Mouse (Mus musculus): Measurements from ENCODE around the gene Gm21983. TPM values are rescaled to one million over a fixed set of nuclear protein-coding genes. Genes with fewer than 3 reads are reported as not detected.

The Gm21983 gene
- not detected in 2 replicates for total RNA-seq (2014; rRNA removed; ENCODE audit: low replicate concordance)
- 0.15 TPM in 1 of 2 replicates, not detected in the other for polyA plus RNA-seq (2015; fragmentation: Nextera tagmentation; extraction: Ambion mirVana)

DNA sequence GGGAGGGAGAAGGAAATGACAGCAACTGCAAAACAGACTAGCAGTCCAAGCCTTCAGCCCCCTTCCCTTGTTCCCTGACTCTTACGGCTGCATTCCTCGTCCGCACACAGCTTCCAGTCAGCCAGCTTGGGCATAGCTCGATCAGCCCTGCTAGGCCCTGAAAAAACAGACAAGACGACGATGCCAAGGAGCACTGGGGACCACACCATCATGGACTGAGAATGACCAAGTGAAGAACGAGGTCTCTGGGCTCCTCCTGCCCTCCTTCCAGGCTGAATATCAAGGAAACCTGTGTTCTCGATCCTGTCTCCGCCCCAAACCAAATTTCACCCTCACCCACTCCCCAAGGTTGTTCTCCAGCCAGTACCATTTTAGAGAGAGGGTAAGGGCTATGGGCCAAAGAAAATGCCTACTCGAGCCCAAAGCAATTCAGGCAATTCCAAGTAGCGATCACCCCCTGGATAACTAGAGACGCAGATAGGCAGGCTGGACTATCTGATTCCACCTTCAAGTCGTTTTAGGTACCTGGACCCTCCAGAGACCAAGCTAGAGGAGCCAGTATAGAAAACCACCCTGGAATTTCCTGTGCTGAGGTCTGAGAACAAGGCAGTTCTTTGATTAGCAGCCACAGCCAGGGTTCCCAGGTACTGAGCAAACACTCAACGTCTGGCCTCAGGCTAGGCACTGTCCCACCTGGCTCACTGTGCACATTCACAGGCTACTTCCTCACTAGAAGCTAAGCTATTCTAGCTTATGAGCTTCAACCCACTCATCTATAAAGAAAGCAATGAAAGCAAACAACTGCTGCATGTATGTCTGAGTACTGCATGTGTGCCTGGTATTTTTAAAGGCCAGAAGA is at the start of gene Gm21983, which contains the start of gene Mia:
Gene Gm21983 (minus strand): TSS at position 250 of the 859 bp plus-strand sequence.
Gene Mia (minus strand): TSS at position 321 of the 859 bp plus-strand sequence.
- H3K4me2 ChIP-seq (ENCODE audit: low read depth, low read length): no peak within 1 kb of the TSS
- H3K9ac ChIP-seq (replicated peaks; ENCODE audit: low read depth, low read length): no peak within 1 kb of the TSS
- DNase-seq (ENCODE audit: low spot score): no peak

GRCm38 (mm10) chr7:27228865-27229264 is 48.0 kb upstream of the Gm21983 start:
- 12% methylated on average over 6 of the region's 6 CpGs for WGBS
- ATAC-seq (ENCODE audit: insufficient read depth, low read depth) (no peak), DNase-seq (ENCODE audit: low spot score) (no peak)
- Histone ChIP-seq H3K4me1 (ENCODE audit: control insufficient read depth, insufficient read depth) (peaks cover 24% of the 10 kb centered on the region), H3K36me3 (replicated peaks; ENCODE audit: control insufficient read depth, insufficient read depth, low read length) (no peaks in the 10 kb centered on the region), H3K9ac (replicated peaks; ENCODE audit: low read depth, low read length) (peak overlapping the region; percentile 75), H3K4me3 (ENCODE audit: low read depth, low read length) (peak overlapping the region; percentile 73), H3K27ac (ENCODE audit: low read depth) (peak overlapping the region; percentile 84), H3K27me3 (ENCODE audit: control insufficient read depth, insufficient read depth, low read length) (no peaks in the 10 kb centered on the region), H3K4me2 (ENCODE audit: low read depth, low read length) (peak overlapping the region; percentile 79), H3K9me3 (replicated peaks; ENCODE audit: control insufficient read depth, low read length) (no peaks in the 10 kb centered on the region)
- TF ChIP-seq CTCF (IDR thresholded peaks at IDR 0.05; ENCODE audit: low read depth) (no peak), EP300 (IDR thresholded peaks at IDR 0.05; ENCODE audit: low read depth) (no peak)

More for the DNA sequence above, at the start of gene Gm21983, which contains the start of gene Mia:
- Histone ChIP-seq H3K4me3 (ENCODE audit: low read depth, low read length) (no peak within 1 kb of the TSS), H3K36me3 (replicated peaks; ENCODE audit: control insufficient read depth, insufficient read depth, low read length) (peaks cover 21% of the 10 kb centered on the region), H3K9me3 (replicated peaks; ENCODE audit: control insufficient read depth, low read length) (no peaks in the 10 kb centered on the region), H3K4me1 (ENCODE audit: control insufficient read depth, insufficient read depth) (peaks cover 12% of the 10 kb centered on the region), H3K27ac (ENCODE audit: low read depth) (no peak within 1 kb of the TSS), H3K27me3 (ENCODE audit: control insufficient read depth, insufficient read depth, low read length) (no peaks in the 10 kb centered on the region)
- TF ChIP-seq EP300 (IDR thresholded peaks at IDR 0.05; ENCODE audit: low read depth) (no peak), CTCF (IDR thresholded peaks at IDR 0.05; ENCODE audit: low read depth) (no peak)
- 64% methylated on average over 14 of the region's 14 CpGs for WGBS
- no peak for ATAC-seq (ENCODE audit: insufficient read depth, low read depth)

DNA sequence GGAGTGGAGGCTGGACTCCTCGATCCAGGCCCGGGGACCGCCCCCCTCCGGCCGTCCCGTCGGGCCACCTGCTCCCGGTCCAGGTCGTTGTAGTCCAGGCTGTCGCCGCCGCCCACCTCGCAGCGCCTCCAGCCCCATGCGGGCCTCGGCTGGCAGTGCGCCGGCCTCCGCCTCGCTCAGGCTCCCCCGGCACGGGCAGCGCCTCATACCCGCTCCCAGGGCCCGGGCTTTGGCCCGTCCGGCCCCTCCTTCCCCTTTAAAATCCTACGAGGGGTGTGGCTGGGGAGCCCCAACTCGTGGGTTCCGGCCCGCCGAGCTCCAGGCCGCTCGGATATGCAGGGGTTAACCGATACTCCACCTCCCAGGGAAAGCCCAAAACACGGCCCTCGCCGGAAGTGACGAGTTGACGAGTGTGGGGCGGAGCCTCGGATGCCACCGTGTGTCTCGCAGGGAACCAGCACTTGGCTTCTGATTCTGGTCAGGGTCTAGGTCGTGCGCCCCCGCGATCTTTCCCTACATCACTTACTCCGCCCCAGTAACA is 47.5 kb upstream of the Gm21983 start, which contains the start of gene Itpkc:
Gene Itpkc (minus strand): TSS at position 381 of the 541 bp plus-strand sequence.
- peak within 1 kb of the TSS; percentile 73 for H3K4me3 ChIP-seq (ENCODE audit: low read depth, low read length)
- under 1% methylated on average over 49 of the region's 49 CpGs for WGBS
- no peaks in the 10 kb centered on the region for H3K27me3 ChIP-seq (ENCODE audit: control insufficient read depth, insufficient read depth, low read length)
- DNase-seq (ENCODE audit: low spot score) (peak; percentile 93), ATAC-seq (ENCODE audit: insufficient read depth, low read depth) (peak; percentile 85)
- peaks cover 22% of the 10 kb centered on the region for H3K4me1 ChIP-seq (ENCODE audit: control insufficient read depth, insufficient read depth)
- H3K4me2 ChIP-seq (ENCODE audit: low read depth, low read length): peak within 1 kb of the TSS; percentile 79
- H3K27ac ChIP-seq (ENCODE audit: low read depth): peak within 1 kb of the TSS; percentile 84
- TF ChIP-seq CTCF (IDR thresholded peaks at IDR 0.05; ENCODE audit: low read depth): no peak; the same call in 1 of the 2 replicates
- no peak; the same call in 1 of the 2 replicates for TF ChIP-seq EP300 (IDR thresholded peaks at IDR 0.05; ENCODE audit: low read depth)
- no peaks in the 10 kb centered on the region for H3K9me3 ChIP-seq (replicated peaks; ENCODE audit: control insufficient read depth, low read length)
- peak within 1 kb of the TSS; percentile 75 for H3K9ac ChIP-seq (replicated peaks; ENCODE audit: low read depth, low read length)
- H3K36me3 ChIP-seq (replicated peaks; ENCODE audit: control insufficient read depth, insufficient read depth, low read length): no peaks in the 10 kb centered on the region

- no peak; the same call in 1 of the 2 replicates for ATAC-seq (ENCODE audit: insufficient read depth, low read depth)
- peak overlapping the region; percentile 79 for H3K4me2 ChIP-seq (ENCODE audit: low read depth, low read length)
- TF ChIP-seq EP300 (IDR thresholded peaks at IDR 0.05; ENCODE audit: low read depth): no peak
- no peak for TF ChIP-seq CTCF (IDR thresholded peaks at IDR 0.05; ENCODE audit: low read depth)
- peaks cover 20% of the 10 kb centered on the region for H3K4me1 ChIP-seq (ENCODE audit: control insufficient read depth, insufficient read depth)
- no peak for DNase-seq (ENCODE audit: low spot score)
- no peaks in the 10 kb centered on the region for H3K27me3 ChIP-seq (ENCODE audit: control insufficient read depth, insufficient read depth, low read length)
- H3K36me3 ChIP-seq (replicated peaks; ENCODE audit: control insufficient read depth, insufficient read depth, low read length): no peaks in the 10 kb centered on the region
- no peaks in the 10 kb centered on the region for H3K9me3 ChIP-seq (replicated peaks; ENCODE audit: control insufficient read depth, low read length)
- H3K9ac ChIP-seq (replicated peaks; ENCODE audit: low read depth, low read length): peak overlapping the region; percentile 75
- peak overlapping the region; percentile 84 for H3K27ac ChIP-seq (ENCODE audit: low read depth)
- WGBS: 2% methylated on average over 10 of the region's 10 CpGs
- H3K4me3 ChIP-seq (ENCODE audit: low read depth, low read length): peak overlapping the region; percentile 73
These were observed 46.8 kb upstream of the Gm21983 start for GRCm38 (mm10) chr7:27227676-27228075.

DNA sequence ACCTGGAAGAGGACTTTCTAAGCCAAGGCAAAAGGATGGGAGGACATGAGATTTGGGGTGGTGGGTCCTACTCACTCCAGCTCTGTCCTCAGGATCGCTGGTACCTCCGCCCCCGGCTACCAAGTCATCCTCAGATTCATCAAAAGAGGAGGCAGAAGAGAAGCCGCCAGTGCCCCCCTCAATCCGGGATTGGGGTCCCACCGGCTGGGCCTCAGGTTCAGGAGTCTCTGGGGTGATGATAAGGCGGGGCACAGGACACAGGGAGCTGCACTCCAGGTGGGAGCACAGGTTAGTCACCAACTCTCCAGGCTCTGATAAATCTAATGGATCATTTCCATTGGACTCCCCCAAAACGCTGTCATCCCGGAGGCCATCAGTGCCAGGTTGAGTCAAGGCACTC is 46.4 kb upstream of the Gm21983 start:
- DNase-seq (ENCODE audit: low spot score): no peak
- WGBS: 37% methylated on average over 9 of the region's 9 CpGs
- no peak overlapping the region for H3K27ac ChIP-seq (ENCODE audit: low read depth)
- H3K9me3 ChIP-seq (replicated peaks; ENCODE audit: control insufficient read depth, low read length): no peaks in the 10 kb centered on the region
- H3K27me3 ChIP-seq (ENCODE audit: control insufficient read depth, insufficient read depth, low read length): no peaks in the 10 kb centered on the region
- H3K9ac ChIP-seq (replicated peaks; ENCODE audit: low read depth, low read length): peak overlapping the region; percentile 75; the same call in 1 of the 2 replicates
- no peak for ATAC-seq (ENCODE audit: insufficient read depth, low read depth)
- H3K4me2 ChIP-seq (ENCODE audit: low read depth, low read length): peak overlapping the region; percentile 79
- H3K4me3 ChIP-seq (ENCODE audit: low read depth, low read length): peak overlapping the region; percentile 73
- TF ChIP-seq EP300 (IDR thresholded peaks at IDR 0.05; ENCODE audit: low read depth): no peak
- no peak for TF ChIP-seq CTCF (IDR thresholded peaks at IDR 0.05; ENCODE audit: low read depth)
- H3K36me3 ChIP-seq (replicated peaks; ENCODE audit: control insufficient read depth, insufficient read depth, low read length): no peaks in the 10 kb centered on the region
- H3K4me1 ChIP-seq (ENCODE audit: control insufficient read depth, insufficient read depth): peaks cover 17% of the 10 kb centered on the region

Measured in heart, postnatal 0 days (tissue).